ENCODE assay signal across 10 mouse cellular contexts in genomic region chr5:90286559-90286958, GRCm38 (mm10).
DNase-seq lines count a peak whose midpoint lies in the region; ATAC-seq and TF ChIP-seq lines count a peak whose summit lies in the region.
"Had no signal": no experiment of that assay in that cellular context is flagged by ENCODE, and none has a peak within 500 bp of the region (broad histone marks: within the 10 kb centered on the region; RNA-seq: fewer than 3 reads in every experiment).

No protein-coding gene starts in this region.

- no peak for TF ChIP-seq POLR2A in heart, adult 2 months (IDR thresholded peaks at IDR 0.05; ENCODE audit: insufficient read depth, low read depth, low read length)
- no peak for TF ChIP-seq POLR2A in liver, adult 2 months (IDR thresholded peaks at IDR 0.05; ENCODE audit: extremely low read depth, insufficient read depth, low read length)

- peak; percentile 6 to 36 for DNase-seq in heart, adult 2 months
- DNase-seq in urinary bladder, postnatal 14 days (ENCODE audit: low spot score): peak; percentile 54
- DNase-seq in urinary bladder, postnatal 10 days (ENCODE audit: low spot score): no peak
- peak; percentile 61 for DNase-seq in embryo, embryonic 10 days (ENCODE audit: low spot score)
- DNase-seq in liver, adult 2 months (ENCODE audit: extremely low read depth, low read depth, low spot score): peak; percentile 37
- DNase-seq in spleen, postnatal 14 days (ENCODE audit: low spot score in 2 of 2): peak; percentile 8 to 38
- no peak for DNase-seq in left cerebral cortex, adult 18-20 months (ENCODE audit: low spot score in 2 of 2)

- peaks cover 11% of the 10 kb centered on the region for H3K36me3 ChIP-seq in heart, adult 2 months (ENCODE audit: control insufficient read depth, insufficient read depth, low read length)
- peaks cover 64% of the 10 kb centered on the region for H3K36me3 ChIP-seq in heart, embryonic 12.5 days
- peaks cover 59% of the 10 kb centered on the region for H3K36me3 ChIP-seq in liver, adult 2 months (ENCODE audit: control insufficient read depth, insufficient read depth, low read length)

- 67% methylated on average over 2 of the region's 2 CpGs for WGBS in heart, adult 2 months
- WGBS in heart, embryonic 12.5 days: 79% methylated on average over 2 of the region's 2 CpGs
- 56% methylated on average over 2 of the region's 2 CpGs for WGBS in liver, adult 2 months

- TF ChIP-seq EP300 in heart, adult 2 months (IDR thresholded peaks at IDR 0.05; ENCODE audit: insufficient read depth, low read depth, low read length): no peak

- no peaks in the 10 kb centered on the region for H3K4me1 ChIP-seq in heart, adult 2 months (ENCODE audit: control insufficient read depth, insufficient read depth, low read length)
- H3K4me1 ChIP-seq in heart, embryonic 12.5 days (replicated peaks): no peaks in the 10 kb centered on the region
- peaks cover 8% of the 10 kb centered on the region; the same call in 1 of the 2 replicates for H3K4me1 ChIP-seq in liver, adult 2 months (ENCODE audit: control insufficient read depth, insufficient read depth, low read length)
- H3K4me1 ChIP-seq: embryonic facial prominence, embryonic 15.5 days had no signal

- H3K27ac ChIP-seq in heart, adult 2 months: no peak overlapping the region
- H3K27ac ChIP-seq in heart, embryonic 12.5 days (ENCODE audit: poor library complexity, severe bottlenecking): no peak overlapping the region
- no peak overlapping the region for H3K27ac ChIP-seq in liver, adult 2 months (replicated peaks; ENCODE audit: insufficient read depth, low read depth, low read length)
- H3K27ac ChIP-seq: embryonic facial prominence, embryonic 15.5 days; macrophage had no signal

- no peak overlapping the region for H3K4me2 ChIP-seq in heart, embryonic 12.5 days
- H3K4me2 ChIP-seq: embryonic facial prominence, embryonic 15.5 days had no signal

- H3K9ac ChIP-seq in heart, adult 2 months (ENCODE audit: low read depth, low read length): no peak overlapping the region
- H3K9ac ChIP-seq in heart, embryonic 12.5 days: no peak overlapping the region
- no peak overlapping the region for H3K9ac ChIP-seq in liver, adult 2 months (ENCODE audit: low read depth, low read length)
- H3K9ac ChIP-seq: embryonic facial prominence, embryonic 15.5 days had no signal

- intact Hi-C loops in heart, adult 2 months (cut with DNase I): loop anchor here (5.0 kb wide), 1 partner anchor 44 kb away; no protein-coding TSS in a partner anchor

- H3K9me3 ChIP-seq in heart, embryonic 12.5 days (replicated peaks): no peaks in the 10 kb centered on the region
- H3K9me3 ChIP-seq: embryonic facial prominence, embryonic 15.5 days had no signal

- TF ChIP-seq CTCF in heart, adult 2 months (IDR thresholded peaks at IDR 0.05): peak; percentile 74
- TF ChIP-seq CTCF in liver, adult 2 months (IDR thresholded peaks at IDR 0.05; ENCODE audit: low read depth, low read length): peak; percentile 41; the same call in 1 of the 2 replicates

- ATAC-seq in heart, embryonic 12.5 days (ENCODE audit: insufficient number of reproducible peaks, low FRiP score): no peak

- H3K4me3 ChIP-seq in heart, adult 2 months: no peak overlapping the region
- H3K4me3 ChIP-seq in heart, embryonic 12.5 days: no peak overlapping the region
- H3K4me3 ChIP-seq in liver, adult 2 months (ENCODE audit: insufficient read depth, low read depth, low read length): no peak overlapping the region
- H3K4me3 ChIP-seq: embryonic facial prominence, embryonic 15.5 days had no signal

- no peaks in the 10 kb centered on the region for H3K27me3 ChIP-seq in heart, adult 2 months (ENCODE audit: control insufficient read depth, insufficient read depth, low read length)
- H3K27me3 ChIP-seq in heart, embryonic 12.5 days (replicated peaks): no peaks in the 10 kb centered on the region
- no peaks in the 10 kb centered on the region for H3K27me3 ChIP-seq in liver, adult 2 months (ENCODE audit: control insufficient read depth, insufficient read depth, low read length)
- H3K27me3 ChIP-seq: embryonic facial prominence, embryonic 15.5 days had no signal

- H3K79me2 ChIP-seq in heart, adult 2 months (replicated peaks; ENCODE audit: control insufficient read depth, insufficient read depth, low read length): no peaks in the 10 kb centered on the region; the same call in 1 of the 2 replicates
- no peaks in the 10 kb centered on the region; the same call in 1 of the 2 replicates for H3K79me2 ChIP-seq in liver, adult 2 months (ENCODE audit: control insufficient read depth, insufficient read depth, low read length)

Comparison
In these comparisons a context has a peak if more than half of its experiments do, and no peak if none do; other contexts are left out.
1. DNase-seq: peak in heart, adult 2 months (2 of 2), urinary bladder, postnatal 14 days (single experiment), embryo, embryonic 10 days (single experiment), liver, adult 2 months (single experiment) and spleen, postnatal 14 days (2 of 2); none in urinary bladder, postnatal 10 days (single experiment) and left cerebral cortex, adult 18-20 months (0 of 2).